Mouse (Mus musculus) heart, embryonic 13.5 days (tissue): ENCODE data around the gene Gpd1. TPM values are rescaled to one million over a fixed set of nuclear protein-coding genes. Genes with fewer than 3 reads are reported as not detected.
"Not testable (repeated sequence)": the region's sequence is repeated elsewhere in the genome, so short reads cannot be mapped to it uniquely, and the experiment has no call there.

Experiments
- ATAC-seq: fragments of 200-750 bp; cut with Nextera tagmentation; 2 replicates; pipeline ENCODE4 v1.8.0; 2017; ENCODE audit warnings: moderate TSS enrichment; ENCODE audit not compliant: insufficient number of reproducible peaks, low FRiP score, low TSS enrichment; ENCODE audit errors: extremely low read depth
- H3K27ac ChIP-seq: fragments of 300-500 bp; sonication (generic); replicated peaks from 2 replicates; pipeline ENCODE4 v1.5.1; 2015; ENCODE audit warnings: moderate library complexity, mild to moderate bottlenecking, inconsistent platforms
- H3K27me3 ChIP-seq: fragments of 300-500 bp; sonication (generic); replicated peaks from 2 replicates; pipeline ENCODE4 v1.6.1; 2015; ENCODE audit warnings: mild to moderate bottlenecking, inconsistent platforms
- H3K36me3 ChIP-seq: fragments of 300-500 bp; sonication (generic); 2 replicates; pipeline ENCODE4 v1.6.1; 2015; ENCODE audit warnings: mild to moderate bottlenecking, inconsistent platforms
- H3K4me1 ChIP-seq: fragments of 300-500 bp; sonication (generic); 2 replicates; pipeline ENCODE4 v1.6.1; 2015; ENCODE audit warnings: inconsistent platforms
- H3K4me2 ChIP-seq: fragments of 300-500 bp; sonication (generic); 2 replicates; pipeline ENCODE4 v1.6.1; 2015; ENCODE audit warnings: inconsistent platforms, mild to moderate bottlenecking, moderate library complexity
- H3K4me3 ChIP-seq: fragments of 300-500 bp; sonication (generic); 2 replicates; pipeline ENCODE4 v1.5.1; 2015; ENCODE audit warnings: moderate library complexity, mild to moderate bottlenecking, inconsistent platforms
- H3K9ac ChIP-seq: fragments of 300-500 bp; sonication (generic); 2 replicates; pipeline ENCODE4 v1.6.1; 2015; ENCODE audit warnings: inconsistent platforms, mild to moderate bottlenecking, moderate library complexity
- H3K9me3 ChIP-seq: fragments of 300-500 bp; sonication (generic); 2 replicates; pipeline ENCODE4 v1.6.1; 2016; ENCODE audit warnings: inconsistent platforms
- WGBS: fragments of 180-500 bp; shearing (Covaris S2); methylation state at CpG from one replicate; pipeline ENCODE4 v1.1.7; 2015; ENCODE audit warnings: mixed read lengths; 5-methylcytosine and 5-hydroxymethylcytosine counted together
- polyA plus RNA-seq: library from polyadenylated mRNA; unstranded; fragments of >200 nt; fragmentation: Nextera tagmentation; extraction: Ambion mirVana; gene quantifications from 2 replicates; pipeline ENCODE4 v1.2.1, GENCODE M21; 2015

Gpd1 gene
- polyA plus RNA-seq, 1 experiment from 2014 or later, result 1.3 TPM

- no peak overlapping the region for H3K4me2 ChIP-seq
- H3K36me3 ChIP-seq, result no peaks in the 10 kb centered on the region
- H3K9me3 ChIP-seq, result no peaks in the 10 kb centered on the region
- peaks cover 10% of the 10 kb centered on the region; the same call in 1 of the 2 replicates for H3K4me1 ChIP-seq
- H3K9ac ChIP-seq, result no peak overlapping the region
- no peak for ATAC-seq
- H3K27ac ChIP-seq, result no peak overlapping the region
- 41% methylated on average over 7 of the region's 7 CpGs for WGBS
- peaks cover 60% of the 10 kb centered on the region for H3K27me3 ChIP-seq
- no peak overlapping the region for H3K4me3 ChIP-seq
Measured at GRCm38 (mm10) chr15:99679008-99679407, 38.3 kb upstream of the Gpd1 start.

GRCm38 (mm10) chr15:99682880-99683279, 34.4 kb upstream of the Gpd1 start:
- Histone ChIP-seq H3K27me3 (peaks cover 31% of the 10 kb centered on the region), H3K4me2 (no peak overlapping the region), H3K36me3 (no peaks in the 10 kb centered on the region), H3K27ac (no peak overlapping the region), H3K4me3 (no peak overlapping the region), H3K9ac (no peak overlapping the region), H3K9me3 (no peaks in the 10 kb centered on the region), H3K4me1 (peaks cover 4% of the 10 kb centered on the region; the same call in 1 of the 2 replicates)
- ATAC-seq, result no peak
- 80% methylated on average over 7 of the region's 7 CpGs for WGBS

DNA sequence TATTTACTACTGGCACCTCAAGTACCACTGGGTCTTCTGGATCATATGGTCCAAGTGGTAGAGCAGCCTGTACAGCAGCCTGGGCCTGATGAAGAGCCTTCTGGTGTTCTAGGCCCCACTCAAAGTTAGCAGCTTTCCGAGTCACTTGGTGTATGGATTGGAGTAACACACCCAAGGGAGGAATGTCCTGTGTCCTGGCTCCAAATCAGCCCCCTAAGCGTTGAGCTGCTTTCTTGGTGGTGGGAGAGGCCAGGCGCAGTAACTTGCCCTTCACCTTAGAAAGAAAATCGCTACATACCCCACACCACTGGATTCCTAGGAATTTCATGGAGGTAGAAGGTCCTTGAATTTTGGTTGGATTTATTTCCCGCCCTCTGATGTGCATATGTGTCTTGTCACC, 33.2 kb upstream of the Gpd1 start:
- no peaks in the 10 kb centered on the region for H3K36me3 ChIP-seq
- H3K9ac ChIP-seq, result no peak overlapping the region
- H3K4me1 ChIP-seq, result no peaks in the 10 kb centered on the region
- peaks cover 21% of the 10 kb centered on the region for H3K27me3 ChIP-seq
- no peak for ATAC-seq
- no peak overlapping the region for H3K27ac ChIP-seq
- WGBS, result 89% methylated on average over 5 of the region's 5 CpGs
- H3K9me3 ChIP-seq, result no peaks in the 10 kb centered on the region
- H3K4me3 ChIP-seq, result no peak overlapping the region
- H3K4me2 ChIP-seq, result no peak overlapping the region

GRCm38 (mm10) chr15:99688712-99689111, 28.6 kb upstream of the Gpd1 start:
- no peak for ATAC-seq
- 2% methylated on average over 4 of the region's 4 CpGs for WGBS
- H3K27me3 ChIP-seq, result peaks cover 47% of the 10 kb centered on the region

DNA sequence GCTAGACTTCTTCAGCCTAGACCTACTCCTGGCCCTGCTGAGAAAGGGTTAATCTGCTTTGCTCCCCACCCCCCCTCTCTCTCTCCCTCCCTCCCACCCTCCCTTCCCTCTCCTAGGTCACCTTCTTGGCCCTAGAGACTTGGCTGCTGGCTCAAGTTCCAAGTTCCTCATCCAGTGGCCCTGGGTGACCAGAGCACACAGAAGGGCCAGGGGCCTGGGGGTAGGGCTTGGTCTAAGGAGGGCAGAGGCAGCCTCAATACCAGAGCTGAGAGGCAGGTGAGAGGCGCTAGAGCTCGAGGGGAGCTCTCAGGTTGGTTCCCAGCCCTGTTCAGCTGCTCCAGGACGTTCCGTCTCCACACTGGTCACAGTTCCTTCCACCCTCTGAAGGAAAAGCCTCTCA, 26.4 kb upstream of the Gpd1 start:
- no peak overlapping the region for H3K9ac ChIP-seq
- H3K27me3 ChIP-seq, result peaks cover 49% of the 10 kb centered on the region
- no peak overlapping the region for H3K27ac ChIP-seq
- peaks cover 11% of the 10 kb centered on the region for H3K4me1 ChIP-seq
- H3K36me3 ChIP-seq, result no peaks in the 10 kb centered on the region
- no peaks in the 10 kb centered on the region for H3K9me3 ChIP-seq
- no peak overlapping the region for H3K4me3 ChIP-seq
- H3K4me2 ChIP-seq, result no peak overlapping the region
- no peak for ATAC-seq
- 20% methylated on average over 4 of the region's 4 CpGs for WGBS

More at GRCm38 (mm10) chr15:99688712-99689111, 28.6 kb upstream of the Gpd1 start:
- H3K36me3 ChIP-seq, result no peaks in the 10 kb centered on the region
- no peak overlapping the region for H3K9ac ChIP-seq
- H3K4me2 ChIP-seq, result no peak overlapping the region
- no peak overlapping the region for H3K4me3 ChIP-seq
- no peaks in the 10 kb centered on the region for H3K4me1 ChIP-seq
- H3K9me3 ChIP-seq, result no peaks in the 10 kb centered on the region
- no peak overlapping the region for H3K27ac ChIP-seq

DNA sequence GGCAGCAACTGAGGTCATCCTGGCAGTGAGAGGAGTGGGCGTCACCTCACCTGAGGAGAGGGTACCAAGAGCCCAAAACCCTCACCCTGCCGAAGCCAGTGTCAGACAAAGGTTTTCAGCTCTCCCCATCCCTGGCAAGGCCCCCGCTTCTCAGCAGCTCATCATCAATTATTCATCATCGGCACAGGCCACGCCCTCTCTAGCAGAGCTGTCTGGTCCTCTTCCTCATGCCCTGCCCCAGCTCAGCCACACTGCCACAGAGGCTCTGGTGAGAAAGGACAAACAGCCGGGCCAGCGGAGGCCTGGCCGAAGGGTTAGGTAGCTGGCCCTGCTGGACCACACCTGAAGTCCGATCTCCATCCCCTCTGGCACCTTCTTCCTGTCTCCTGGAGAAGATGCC, 25.3 kb upstream of the Gpd1 start:
- WGBS, result 52% methylated on average over 9 of the region's 9 CpGs
- H3K27ac ChIP-seq, result no peak overlapping the region
- no peak for ATAC-seq

DNA sequence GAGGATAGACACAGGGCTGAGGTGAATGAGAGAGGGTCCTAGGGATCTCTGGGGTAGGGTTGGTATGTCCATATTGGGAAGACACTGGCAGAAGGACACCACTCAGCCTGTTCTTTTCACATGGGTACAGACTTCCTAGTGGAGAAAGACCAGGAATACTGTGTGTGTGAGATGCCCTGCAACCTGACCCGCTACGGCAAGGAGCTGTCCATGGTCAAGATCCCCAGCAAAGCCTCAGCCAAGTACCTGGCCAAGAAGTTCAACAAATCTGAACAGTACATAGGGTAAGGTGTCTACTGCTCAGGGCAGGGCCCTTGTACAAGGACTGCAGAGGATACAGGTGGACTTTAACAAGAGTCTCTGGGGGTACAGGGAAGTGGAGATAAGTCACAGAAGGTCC, 20.0 kb upstream of the Gpd1 start:
- WGBS, result 10% methylated on average over 2 of the region's 2 CpGs

More for the DNA sequence above, 25.3 kb upstream of the Gpd1 start:
- Histone ChIP-seq H3K36me3 (no peaks in the 10 kb centered on the region), H3K4me2 (no peak overlapping the region), H3K9ac (no peak overlapping the region), H3K4me1 (peaks cover 11% of the 10 kb centered on the region), H3K4me3 (no peak overlapping the region), H3K27me3 (peaks cover 54% of the 10 kb centered on the region), H3K9me3 (no peaks in the 10 kb centered on the region)

GRCm38 (mm10) chr15:99698533-99699085, 18.7 kb upstream of the Gpd1 start:
- Histone ChIP-seq H3K4me3 (no peak overlapping the region), H3K27me3 (peaks cover 32% of the 10 kb centered on the region), H3K4me2 (no peak overlapping the region; the same call in 1 of the 2 replicates), H3K9ac (no peak overlapping the region; the same call in 1 of the 2 replicates), H3K4me1 (peaks cover 40% of the 10 kb centered on the region), H3K27ac (no peak overlapping the region), H3K36me3 (peaks cover 3% of the 10 kb centered on the region; the same call in 1 of the 2 replicates), H3K9me3 (no peaks in the 10 kb centered on the region)
- no peak for ATAC-seq
- 33% methylated on average over 20 of the region's 20 CpGs for WGBS

More for the DNA sequence above, 20.0 kb upstream of the Gpd1 start:
- Histone ChIP-seq H3K9ac (no peak overlapping the region), H3K27ac (no peak overlapping the region), H3K4me2 (no peak overlapping the region), H3K9me3 (no peaks in the 10 kb centered on the region), H3K27me3 (peaks cover 41% of the 10 kb centered on the region), H3K4me1 (peaks cover 29% of the 10 kb centered on the region), H3K4me3 (no peak overlapping the region), H3K36me3 (no peaks in the 10 kb centered on the region)
- no peak for ATAC-seq

DNA sequence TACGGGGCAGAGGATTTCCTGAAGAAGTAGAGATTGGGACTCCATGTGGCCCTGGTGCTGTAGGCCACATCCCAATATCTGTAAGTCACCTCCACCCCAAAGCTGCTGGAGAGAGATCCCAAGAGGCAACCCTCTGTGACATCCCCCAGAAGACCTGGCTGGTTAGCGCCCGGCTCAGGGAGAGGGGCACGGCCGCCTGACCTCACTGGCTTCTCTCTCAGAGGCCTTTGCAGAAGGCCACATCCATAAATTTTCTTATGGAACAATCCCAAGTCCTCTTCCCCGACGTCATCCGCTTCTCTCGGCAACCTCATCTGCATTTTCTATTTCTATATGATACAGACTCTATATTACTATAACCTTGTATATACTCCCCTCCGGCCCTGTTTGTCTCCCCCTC, 17.6 kb upstream of the Gpd1 start:
- no peak for ATAC-seq
- peaks cover 48% of the 10 kb centered on the region for H3K4me1 ChIP-seq
- H3K27me3 ChIP-seq, result peaks cover 29% of the 10 kb centered on the region
- no peak overlapping the region for H3K9ac ChIP-seq
- H3K4me3 ChIP-seq, result no peak overlapping the region
- H3K9me3 ChIP-seq, result no peaks in the 10 kb centered on the region
- peaks cover 13% of the 10 kb centered on the region for H3K36me3 ChIP-seq
- WGBS, result 80% methylated on average over 10 of the region's 10 CpGs
- H3K4me2 ChIP-seq, result no peak overlapping the region
- H3K27ac ChIP-seq, result no peak overlapping the region

- peaks cover 14% of the 10 kb centered on the region for H3K36me3 ChIP-seq
- no peak overlapping the region for H3K4me3 ChIP-seq
- 80% methylated on average over 18 of the region's 18 CpGs for WGBS
- ATAC-seq, result no peak
- H3K4me1 ChIP-seq, result peaks cover 46% of the 10 kb centered on the region
- no peak overlapping the region for H3K27ac ChIP-seq
- H3K9ac ChIP-seq, result peak overlapping the region; percentile 50; the same call in 1 of the 2 replicates
- H3K27me3 ChIP-seq, result peaks cover 29% of the 10 kb centered on the region
- no peak overlapping the region for H3K4me2 ChIP-seq
- no peaks in the 10 kb centered on the region for H3K9me3 ChIP-seq
Measured at GRCm38 (mm10) chr15:99700219-99701106, 16.9 kb upstream of the Gpd1 start.

DNA sequence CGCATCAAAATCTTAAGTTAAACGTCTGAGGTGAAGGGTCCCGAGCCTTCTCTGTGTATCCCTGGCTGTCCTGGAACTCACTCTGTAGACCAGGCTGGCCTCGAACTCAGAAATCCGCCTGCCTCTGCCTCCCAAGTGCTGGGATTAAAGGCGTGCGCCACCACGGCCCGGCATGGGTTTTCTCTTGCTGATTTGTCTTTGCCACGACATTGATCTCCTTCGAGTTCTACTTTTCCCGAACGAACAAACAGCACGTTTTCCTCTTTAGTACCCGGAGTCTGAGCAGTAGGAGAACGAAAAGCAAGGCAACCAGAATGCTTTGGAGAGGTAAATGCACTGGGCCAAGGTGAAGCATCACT, 15.7 kb upstream of the Gpd1 start:
- H3K27ac ChIP-seq, result peak overlapping the region; percentile 95
- H3K9me3 ChIP-seq, ATAC-seq: not testable (repeated sequence)
- WGBS, result 39% methylated on average over 16 of the region's 16 CpGs
- peaks cover 24% of the 10 kb centered on the region for H3K36me3 ChIP-seq
- H3K27me3 ChIP-seq, result peaks cover 23% of the 10 kb centered on the region
- peak overlapping the region; percentile 90 for H3K9ac ChIP-seq
- peak overlapping the region; percentile 69 for H3K4me3 ChIP-seq
- H3K4me2 ChIP-seq, result peak overlapping the region; percentile 79
- H3K4me1 ChIP-seq, result peaks cover 53% of the 10 kb centered on the region
